Mouse (Mus musculus) layer of hippocampus, adult 9-11 months (tissue): ENCODE data around the gene Pef1.

Experiments used
- DNase-seq: peaks from one replicate; pipeline ENCODE4 v3.0.0; 2022

The Pef1 gene

DNA sequence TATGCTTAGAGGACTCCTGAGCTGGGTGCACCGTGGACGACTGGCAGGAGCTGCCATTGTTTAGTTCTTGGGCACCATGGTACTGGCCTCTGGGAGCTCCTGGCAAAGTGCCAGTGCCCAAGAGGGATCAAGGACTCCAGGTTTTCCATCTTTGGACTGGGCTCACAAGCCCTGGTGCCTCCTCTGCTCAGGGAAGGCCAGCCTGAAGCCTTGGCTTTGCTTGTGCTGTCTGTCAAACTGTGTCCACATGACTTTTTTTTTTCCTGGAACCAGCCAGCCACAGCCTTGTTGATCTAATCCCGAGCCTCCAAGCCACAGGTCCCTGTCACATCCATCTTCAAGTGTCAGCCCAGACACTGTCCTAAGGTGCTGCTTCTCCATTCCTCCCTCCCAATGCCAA lies 39.4 kb downstream of the Pef1 start:
- DNase-seq: no peak

DNA sequence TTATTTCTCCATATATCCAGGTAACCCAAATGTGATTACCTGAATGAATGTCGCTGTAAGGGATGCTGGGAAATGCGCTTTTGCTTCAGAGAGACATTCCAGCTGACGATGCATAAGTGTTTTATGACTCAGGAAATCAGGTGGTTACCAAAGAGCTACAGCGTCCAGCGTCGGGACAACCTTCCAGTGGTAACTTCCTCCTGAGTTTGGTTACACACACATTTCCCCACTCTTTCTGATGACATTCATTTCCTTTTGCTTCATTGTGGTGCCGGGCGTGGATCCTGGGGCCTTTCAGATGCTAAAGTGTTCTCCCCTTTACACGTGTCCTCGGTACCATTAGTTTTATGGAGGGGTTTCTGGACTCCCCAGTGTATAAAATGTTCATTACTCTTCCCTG lies 46.0 kb downstream of the Pef1 start:
- DNase-seq: no peak

- no peak for DNase-seq
These were observed 51.9 kb downstream of the Pef1 start for GRCm38 (mm10) chr4:130154250-130154649.

DNA sequence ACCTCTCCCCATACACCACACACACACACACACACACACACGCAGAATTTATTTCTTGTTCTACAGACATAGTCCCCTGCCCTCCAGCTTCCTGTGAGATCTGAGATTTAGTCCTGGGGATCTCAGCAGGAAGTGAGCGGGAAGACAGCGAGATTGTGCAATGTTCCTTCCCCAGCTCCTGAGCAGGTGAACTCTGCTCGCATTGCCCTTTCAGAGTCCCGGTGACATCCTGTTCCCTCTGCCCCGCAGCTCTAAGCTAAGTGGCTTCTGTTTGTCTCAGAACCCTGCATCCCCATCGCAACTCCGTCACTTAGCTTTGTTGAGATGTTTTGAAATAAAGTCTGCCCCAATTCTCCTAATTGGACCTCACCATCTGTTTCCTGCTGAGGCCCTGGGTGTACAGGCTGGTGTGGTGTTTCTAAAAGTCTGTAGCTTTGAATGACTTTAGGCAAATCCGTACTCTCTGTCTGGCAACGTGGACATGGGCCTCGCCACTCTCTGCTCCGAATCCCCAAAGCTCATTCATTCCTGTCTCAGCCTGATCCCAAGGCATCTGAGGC lies 54.5 kb downstream of the Pef1 start:
- DNase-seq: no peak

DNA sequence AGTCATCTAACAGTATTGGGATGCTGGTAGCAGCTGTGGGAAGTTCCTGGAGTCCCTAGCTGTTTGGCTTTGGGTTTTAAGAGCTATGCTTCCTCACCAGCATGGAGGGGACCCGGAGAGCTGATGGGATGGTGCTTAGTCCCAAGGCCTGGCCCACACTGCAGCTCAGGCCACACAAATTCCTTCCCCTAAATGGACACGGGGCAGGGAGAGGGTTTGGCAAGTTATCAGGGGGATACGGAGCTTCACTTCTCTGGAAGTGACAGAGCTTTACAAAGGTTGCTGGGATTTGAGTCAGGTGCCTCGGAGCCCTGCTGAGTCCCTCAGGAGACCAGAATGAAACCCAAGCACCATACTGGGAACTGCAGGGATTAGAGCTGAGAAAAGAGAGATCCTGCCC lies 59.0 kb downstream of the Pef1 start:
- DNase-seq: no peak

DNA sequence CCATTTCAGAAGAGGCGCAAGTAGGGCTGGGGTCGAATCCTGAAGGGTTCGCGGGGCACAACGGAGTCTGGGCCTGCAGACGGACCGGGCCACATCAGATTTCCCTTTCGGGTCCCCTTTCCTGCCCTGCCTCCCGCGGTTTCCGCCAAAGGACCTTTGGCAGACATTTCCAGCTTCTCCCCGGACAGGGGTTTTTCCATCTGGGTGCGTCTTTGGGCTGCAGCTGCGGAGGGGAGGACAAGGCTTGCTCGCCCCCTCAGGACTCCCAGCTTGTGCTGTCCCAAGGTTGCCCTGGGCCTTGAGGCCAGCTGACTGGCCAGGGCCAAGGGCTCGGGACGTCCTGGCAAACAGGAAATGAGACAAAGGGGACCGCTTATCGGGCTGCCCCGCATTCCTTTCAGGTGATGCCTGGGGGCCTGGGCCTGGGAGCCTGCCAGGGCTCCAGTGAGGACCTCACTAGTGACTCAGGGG lies 61.1 kb downstream of the Pef1 start:
- no peak for DNase-seq

- DNase-seq: no peak
These were observed 61.8 kb downstream of the Pef1 start for GRCm38 (mm10) chr4:130164121-130164520.

- no peak for DNase-seq
These were observed 63.7 kb downstream of the Pef1 start for GRCm38 (mm10) chr4:130166061-130166460.

DNA sequence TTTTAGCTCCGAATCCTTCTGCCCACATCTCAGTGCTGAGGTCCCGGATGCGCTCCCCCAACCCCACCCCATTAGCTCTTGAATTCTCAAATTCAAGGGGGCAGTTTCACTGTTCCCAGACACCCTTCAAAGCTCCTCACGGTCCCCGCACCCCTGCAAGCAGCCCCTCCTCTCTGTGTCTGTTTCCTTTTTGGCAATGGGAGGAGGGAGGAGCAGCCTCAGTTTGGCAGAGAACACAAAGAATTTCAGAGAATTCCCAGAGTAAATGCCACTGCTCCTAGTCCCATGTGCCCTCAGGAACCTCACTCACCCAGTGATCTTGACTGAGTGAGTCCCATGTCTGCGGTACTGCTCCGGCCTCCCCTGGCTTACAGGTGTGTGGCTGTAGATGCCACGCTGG lies 64.2 kb downstream of the Pef1 start:
- DNase-seq: no peak

DNA sequence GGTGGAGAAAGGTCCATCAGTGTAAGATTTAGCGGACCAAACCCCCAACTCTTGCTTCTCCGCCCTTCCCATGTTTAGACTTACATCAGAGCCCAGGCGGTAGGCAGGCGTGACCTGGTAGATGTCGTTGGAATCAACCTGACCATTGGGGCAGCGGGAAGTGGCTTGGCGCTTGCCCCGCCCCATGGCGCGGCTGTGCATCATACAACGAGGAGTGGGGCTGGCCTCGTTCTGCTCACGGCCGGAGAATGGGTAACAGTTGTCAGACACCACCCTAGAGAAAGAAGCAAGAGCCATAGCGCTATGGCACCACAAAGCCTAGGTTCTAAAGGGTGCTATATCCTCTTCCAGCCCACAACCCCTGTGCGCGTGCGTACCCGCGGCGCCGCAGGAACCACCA lies 65.0 kb downstream of the Pef1 start:
- DNase-seq: no peak

DNA sequence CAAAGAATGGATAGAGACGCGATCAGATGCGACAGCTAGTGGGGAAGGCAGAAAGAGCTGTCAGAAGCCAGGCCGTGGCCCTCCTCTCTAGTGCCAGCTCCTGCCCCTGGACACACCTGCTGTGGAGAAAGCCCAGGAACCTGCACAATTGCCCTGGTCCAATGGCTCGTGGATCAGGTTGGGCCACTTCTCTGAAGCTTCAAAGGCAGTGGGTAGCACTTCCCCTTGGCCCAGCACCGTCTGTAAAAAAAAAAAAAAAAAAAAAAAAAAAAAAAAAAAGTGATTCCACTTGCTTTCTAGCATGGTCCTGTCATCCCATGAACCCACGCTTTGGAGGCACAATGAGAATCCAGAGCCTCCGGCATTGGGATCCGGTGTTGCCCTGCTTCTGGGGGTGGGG lies 65.5 kb downstream of the Pef1 start:
- DNase-seq: no peak

DNA sequence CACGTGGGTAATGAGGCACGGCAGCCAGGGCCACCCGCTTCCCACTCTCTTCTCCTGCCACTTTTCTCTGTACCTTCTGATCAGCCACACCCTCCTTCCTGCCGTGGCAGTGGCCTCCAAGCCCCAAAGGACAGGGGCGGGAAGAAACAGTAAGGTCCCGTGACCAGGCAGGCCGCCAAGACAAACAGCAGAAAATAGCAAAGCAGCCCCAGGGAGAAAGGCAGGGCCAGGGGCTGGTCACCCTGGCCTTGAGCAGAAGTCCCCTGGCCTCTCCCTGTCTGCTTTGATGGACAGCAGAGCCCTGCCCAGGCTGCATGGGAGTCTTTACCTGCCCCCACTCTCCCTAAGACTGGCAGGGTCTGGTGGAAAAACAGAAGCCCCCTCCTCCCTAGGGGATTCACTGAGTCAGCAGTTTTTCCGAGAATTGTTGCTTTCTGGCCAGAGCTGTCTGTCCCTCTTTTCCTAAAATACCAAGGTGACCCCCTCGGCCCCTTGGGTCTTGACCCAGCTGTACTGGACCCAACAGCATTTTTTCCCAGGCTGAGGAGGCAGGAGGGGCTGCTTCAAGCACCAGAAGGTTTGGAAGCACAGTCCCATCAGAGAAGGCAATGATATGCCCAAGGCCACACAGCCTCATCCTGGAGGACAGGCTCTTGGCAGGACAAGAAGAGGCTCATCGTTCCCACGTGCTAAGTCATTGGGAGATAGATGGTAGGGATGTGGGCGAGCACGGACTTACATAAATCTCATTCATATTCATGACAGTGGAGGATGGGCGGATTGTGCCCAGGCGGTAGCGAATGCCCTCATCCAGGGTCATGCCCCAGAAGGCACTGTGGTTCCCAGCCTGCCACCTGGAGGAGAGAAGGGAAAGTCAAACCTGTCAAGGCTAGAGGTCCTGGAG lies 66.2 kb downstream of the Pef1 start:
- DNase-seq: no peak

GRCm38 (mm10) chr4:130169411-130169971 lies 67.1 kb downstream of the Pef1 start:
- no peak for DNase-seq

DNA sequence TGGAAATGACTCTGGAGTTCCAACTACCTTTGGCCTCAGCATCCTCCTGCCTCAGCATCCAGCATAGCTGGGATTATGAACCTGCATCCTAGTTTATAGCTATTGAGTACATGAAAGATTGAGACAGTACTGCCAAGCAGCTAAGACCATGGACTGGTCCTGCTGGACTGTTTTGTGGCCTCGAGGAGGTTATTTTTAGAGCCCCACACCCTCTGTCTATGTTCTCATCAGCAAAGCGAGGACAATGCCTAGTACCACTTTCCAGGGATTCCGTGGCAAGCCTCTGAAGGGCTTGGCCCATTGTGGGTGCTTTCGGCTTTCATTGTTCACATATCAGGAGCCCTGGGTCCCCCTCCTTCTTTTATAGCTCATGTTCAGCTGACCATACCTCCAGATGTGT lies 68.0 kb downstream of the Pef1 start:
- no peak for DNase-seq

DNA sequence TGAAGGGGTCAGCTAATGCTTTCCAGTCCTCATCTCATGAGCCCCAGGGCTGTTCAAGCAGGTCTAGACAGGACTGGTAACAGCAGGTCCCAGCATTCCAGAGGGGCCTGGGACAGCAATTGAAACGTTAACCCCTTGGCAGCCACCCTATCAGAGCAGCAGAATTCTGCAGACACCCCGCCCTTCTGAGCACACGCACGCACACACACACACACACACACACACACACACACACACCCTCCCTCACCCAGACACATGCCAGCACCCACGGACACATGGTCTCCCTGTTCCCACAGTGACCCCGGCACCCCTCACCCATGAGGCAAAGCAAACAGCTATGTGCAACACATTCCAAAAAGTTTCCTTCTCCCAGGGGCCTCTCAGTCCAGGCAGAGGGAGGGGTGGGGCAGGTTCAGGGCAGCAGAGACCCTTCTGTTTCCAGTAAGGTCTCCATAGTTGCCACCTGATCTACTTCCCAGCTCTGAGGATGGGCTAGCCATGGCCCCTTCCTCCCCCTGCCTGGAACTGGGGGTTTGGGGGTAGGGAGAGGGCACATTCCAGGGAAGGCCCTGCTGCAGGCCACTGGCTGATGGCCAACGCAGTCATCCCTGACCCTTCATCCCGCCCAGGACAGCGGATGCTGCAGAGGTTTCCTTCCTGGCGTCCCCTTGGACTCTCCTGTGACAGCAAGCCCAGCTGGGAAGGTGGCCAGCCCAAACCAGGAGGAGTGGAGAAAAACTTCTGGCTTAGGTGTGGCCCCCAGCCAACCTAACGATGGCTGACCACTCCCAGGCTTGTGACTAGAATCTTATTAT lies 69.8 kb downstream of the Pef1 start:
- DNase-seq: no peak

DNA sequence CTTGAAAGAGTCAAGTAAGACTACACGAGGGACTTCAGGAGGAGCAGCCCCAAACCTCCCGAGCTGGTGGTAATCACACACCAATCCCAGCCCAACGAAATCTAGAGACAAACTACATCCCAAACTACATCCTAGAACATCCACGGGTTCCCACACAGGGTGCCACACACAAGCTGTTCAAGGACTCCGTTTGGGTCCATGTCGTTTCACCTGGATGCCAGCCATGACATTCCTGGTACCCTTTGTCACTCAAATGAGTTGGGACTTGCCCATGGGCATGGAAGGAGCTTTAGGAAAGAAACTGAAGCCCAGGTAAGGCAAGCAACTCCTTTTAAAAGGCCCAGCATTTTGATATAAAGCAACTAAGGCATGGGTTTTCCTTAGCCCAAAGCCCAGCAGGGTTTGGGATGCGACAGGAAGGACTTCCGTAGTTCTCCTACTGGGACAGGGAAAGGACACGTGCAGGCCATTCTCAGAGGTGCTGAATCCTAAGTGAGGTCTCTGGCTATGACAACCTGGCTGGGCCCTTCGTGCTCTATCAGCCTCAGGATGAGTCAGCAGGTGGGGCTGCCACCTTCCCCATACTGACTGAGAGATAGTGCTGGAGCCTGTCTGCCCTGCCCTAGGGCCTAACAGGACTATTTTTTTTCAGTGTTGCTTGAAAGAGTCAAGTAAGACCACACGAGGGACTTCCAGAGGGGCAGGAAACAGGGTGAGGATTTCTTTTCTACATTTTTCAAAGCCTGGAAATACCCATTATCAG lies 70.9 kb downstream of the Pef1 start:
- DNase-seq: no peak

DNA sequence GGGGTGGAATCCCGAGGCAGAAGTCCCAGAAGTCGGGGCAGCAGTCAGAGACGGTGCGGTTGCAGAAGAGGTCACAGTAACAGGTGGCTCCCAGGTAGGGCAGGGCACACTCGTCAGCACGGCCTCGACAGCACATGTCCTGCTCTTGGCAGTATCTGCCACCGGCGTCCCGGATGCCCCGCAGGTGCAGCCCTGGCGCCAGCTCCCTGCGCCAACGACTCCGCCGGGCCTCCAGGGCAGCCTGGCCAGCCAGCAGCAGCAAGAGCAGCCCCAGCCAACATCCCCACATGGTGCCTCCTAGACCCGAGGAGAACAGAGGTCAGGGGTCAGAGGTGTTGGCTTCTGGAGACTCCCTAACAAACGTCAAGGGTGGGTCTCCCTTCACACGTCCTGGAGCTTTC lies 71.6 kb downstream of the Pef1 start:
- DNase-seq: no peak

DNA sequence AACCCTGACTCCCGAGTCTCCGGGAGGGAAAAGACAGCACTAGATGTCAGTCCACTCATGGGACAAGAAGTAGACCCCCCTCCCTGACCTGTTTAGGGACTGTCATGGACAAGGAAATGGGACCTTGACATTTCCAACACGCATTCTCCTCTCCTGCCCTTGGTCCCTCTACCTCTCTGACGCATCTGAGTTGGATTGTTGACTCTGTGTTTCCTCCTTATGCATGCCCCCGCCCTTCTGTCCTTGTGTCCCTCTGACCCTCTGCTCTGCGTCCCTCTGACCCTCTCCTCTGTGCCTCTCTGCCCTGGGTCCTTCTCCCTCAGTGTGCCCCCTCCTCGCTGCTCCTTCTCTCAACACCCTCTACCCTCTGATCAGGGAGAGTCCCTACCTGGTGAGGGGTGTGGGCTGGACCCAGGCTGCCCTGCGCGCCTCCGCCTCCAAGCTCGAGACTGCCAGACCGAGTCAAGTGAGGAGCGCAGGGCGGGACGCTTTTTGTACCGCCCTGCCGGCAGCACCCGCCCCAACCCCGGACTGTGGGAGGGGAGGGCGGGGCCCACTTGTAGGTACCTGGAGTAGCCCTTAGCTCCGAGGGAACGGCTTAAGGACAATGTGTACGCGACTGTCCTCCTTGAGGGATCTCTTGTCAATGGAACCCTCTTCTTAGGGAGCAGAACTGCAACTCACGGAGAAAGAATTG lies 72.1 kb downstream of the Pef1 start:
- DNase-seq: no peak

DNA sequence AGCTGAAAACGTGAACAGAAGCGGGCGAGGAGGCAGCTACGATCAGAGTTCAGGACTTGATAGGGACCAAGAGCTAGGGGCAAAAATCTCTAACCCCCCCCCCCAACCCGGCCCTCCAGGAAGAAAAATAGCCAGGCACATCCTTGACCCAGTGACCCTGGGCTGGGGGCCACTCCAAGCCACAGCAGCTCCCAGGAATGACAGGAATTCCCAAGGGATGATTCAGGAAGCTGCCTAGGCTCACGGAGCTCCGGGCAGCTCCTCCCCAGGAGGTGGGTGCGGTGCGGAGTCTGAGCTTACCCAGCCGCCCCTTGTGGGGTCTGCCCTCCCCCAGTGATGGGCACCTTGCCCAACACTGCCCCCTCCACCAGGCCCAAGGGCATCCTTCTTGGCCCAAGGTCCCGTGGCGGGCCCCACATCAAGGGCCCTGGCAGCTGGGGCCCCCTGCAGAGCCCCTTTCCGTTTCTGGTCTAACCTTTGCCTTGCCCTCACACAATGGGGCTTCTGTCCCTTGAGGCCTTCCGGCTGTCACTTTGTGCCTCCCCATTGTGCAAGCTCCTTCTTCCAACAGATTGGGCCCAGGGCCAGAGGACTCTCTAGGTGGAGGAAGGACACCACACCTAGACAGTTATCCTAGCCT lies 72.8 kb downstream of the Pef1 start, which contains the start of gene Tinagl1:
Gene Tinagl1, minus strand, starts transcription at position 51 of the 640 bp plus-strand sequence.
- DNase-seq: no peak

GRCm38 (mm10) chr4:130176156-130176720 lies 73.9 kb downstream of the Pef1 start:
- no peak for DNase-seq

GRCm38 (mm10) chr4:130177087-130177486 lies 74.7 kb downstream of the Pef1 start:
- no peak for DNase-seq
